Mouse (Mus musculus): Measurements from ENCODE around the gene Ifi202b. TPM values are rescaled to one million over a fixed set of nuclear protein-coding genes. Genes with fewer than 3 reads are reported as not detected.
"Not testable (repeated sequence)": the region's sequence is repeated elsewhere in the genome, so short reads cannot be mapped to it uniquely, and the experiment has no call there.

Gene Ifi202b
- not detected for polyA plus RNA-seq (2017; shearing (Covaris generic))

- ATAC-seq, result not testable (repeated sequence)
Observed at GRCm38 (mm10) chr1:173982694-173983305, at the start of gene Ifi202b. Gene Ifi202b, minus strand, starts transcription at chr1:173982744.

GRCm38 (mm10) chr1:174031698-174032097 lies 49.2 kb upstream of the Ifi202b start, which contains the start of gene Ifi205:
Gene Ifi205, minus strand, starts transcription at chr1:174031810.
- ATAC-seq, result no peak

GRCm38 (mm10) chr1:174007050-174007449 lies 24.5 kb upstream of the Ifi202b start:
- not testable (repeated sequence) for ATAC-seq

GRCm38 (mm10) chr1:174004352-174005109 lies 22.0 kb upstream of the Ifi202b start:
- ATAC-seq, result not testable (repeated sequence)

GRCm38 (mm10) chr1:173995003-173995402 lies 12.5 kb upstream of the Ifi202b start:
- ATAC-seq, result no peak

GRCm38 (mm10) chr1:173981038-173981437 lies 1.5 kb downstream of the Ifi202b start:
- not testable (repeated sequence) for ATAC-seq

GRCm38 (mm10) chr1:173977622-173978021 lies 4.9 kb downstream of the Ifi202b start:
- no peak for ATAC-seq

- ATAC-seq, result no peak
Observed at GRCm38 (mm10) chr1:173973111-173973510, 9.4 kb downstream of the Ifi202b start.

- ATAC-seq, result not testable (repeated sequence)
Observed at GRCm38 (mm10) chr1:173961491-173961890, 21.1 kb downstream of the Ifi202b start.

- not testable (repeated sequence) for ATAC-seq
Observed at GRCm38 (mm10) chr1:173959998-173960397, 22.5 kb downstream of the Ifi202b start.

- not testable (repeated sequence) for ATAC-seq
Observed at GRCm38 (mm10) chr1:173955839-173956527, 26.6 kb downstream of the Ifi202b start.

GRCm38 (mm10) chr1:173955071-173955796 lies 27.3 kb downstream of the Ifi202b start:
- ATAC-seq, result no peak

- ATAC-seq, result no peak
Observed at GRCm38 (mm10) chr1:173953563-173953962, 29.0 kb downstream of the Ifi202b start.

- peak; percentile 99 for ATAC-seq
Observed at GRCm38 (mm10) chr1:173949044-173949443, 33.5 kb downstream of the Ifi202b start.

- ATAC-seq, result not testable (repeated sequence)
Observed at GRCm38 (mm10) chr1:173942780-173943066, 39.8 kb downstream of the Ifi202b start.

GRCm38 (mm10) chr1:173941924-173942779 lies 40.4 kb downstream of the Ifi202b start, which contains the start of the genes Mndal and Ifi203:
Gene Mndal, minus strand, starts transcription at chr1:173942491.
Gene Ifi203, minus strand, starts transcription at chr1:173942672.
- peak; percentile 83 for ATAC-seq

GRCm38 (mm10) chr1:173941522-173941921 lies 41.0 kb downstream of the Ifi202b start:
- ATAC-seq, result peak; percentile 6

GRCm38 (mm10) chr1:173919279-173919678 lies 63.3 kb downstream of the Ifi202b start:
- ATAC-seq, result not testable (repeated sequence)

- ATAC-seq, result no peak
Observed at GRCm38 (mm10) chr1:173914559-173914958, 68.0 kb downstream of the Ifi202b start.

GRCm38 (mm10) chr1:173913256-173913791 lies 69.2 kb downstream of the Ifi202b start:
- ATAC-seq, result not testable (repeated sequence)
